Mouse (Mus musculus): ENCODE results near the gene Vmn2r90. TPM values are rescaled to one million over a fixed set of nuclear protein-coding genes. Genes with fewer than 3 reads are reported as not detected.
"Not testable (repeated sequence)": the region's sequence is repeated elsewhere in the genome, so short reads cannot be mapped to it uniquely, and the experiment has no call there.

Vmn2r90 gene
- not detected in 2 replicates for polyA plus RNA-seq (2012; ENCODE audit: insufficient read depth, low replicate concordance)

DNA sequence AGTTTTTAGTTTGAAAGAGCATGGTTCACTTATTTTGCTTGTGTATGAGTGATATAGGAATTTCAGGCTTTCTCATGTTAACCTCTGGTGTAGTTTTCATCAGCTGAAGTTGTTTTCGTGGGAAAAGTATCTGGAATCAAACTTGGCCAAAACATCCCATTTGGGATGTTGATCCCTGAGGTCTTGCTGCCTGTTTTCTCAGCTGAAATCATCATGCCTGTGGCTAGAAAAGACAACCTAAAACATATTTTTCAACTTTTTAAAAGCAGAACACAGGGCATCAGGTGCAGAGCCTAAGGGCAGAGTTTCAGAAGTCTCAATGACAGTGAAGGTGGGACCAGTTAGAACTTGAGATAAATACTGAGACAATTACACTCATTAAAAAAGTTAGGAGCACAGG lies at the start of gene Vmn2r90:
Gene Vmn2r90, plus strand, starts transcription at position 301 of the 400 bp plus-strand sequence.
- no peaks in the 10 kb centered on the region for H3K4me1 ChIP-seq
- TF ChIP-seq FLI1 (IDR thresholded peaks at IDR 0.05; ENCODE audit: low read length) (no peak), GATA1 (IDR thresholded peaks at IDR 0.05; ENCODE audit: borderline replicate concordance, low read length) (no peak)
- no peaks in the 10 kb centered on the region for H3K27me3 ChIP-seq (replicated peaks)

DNA sequence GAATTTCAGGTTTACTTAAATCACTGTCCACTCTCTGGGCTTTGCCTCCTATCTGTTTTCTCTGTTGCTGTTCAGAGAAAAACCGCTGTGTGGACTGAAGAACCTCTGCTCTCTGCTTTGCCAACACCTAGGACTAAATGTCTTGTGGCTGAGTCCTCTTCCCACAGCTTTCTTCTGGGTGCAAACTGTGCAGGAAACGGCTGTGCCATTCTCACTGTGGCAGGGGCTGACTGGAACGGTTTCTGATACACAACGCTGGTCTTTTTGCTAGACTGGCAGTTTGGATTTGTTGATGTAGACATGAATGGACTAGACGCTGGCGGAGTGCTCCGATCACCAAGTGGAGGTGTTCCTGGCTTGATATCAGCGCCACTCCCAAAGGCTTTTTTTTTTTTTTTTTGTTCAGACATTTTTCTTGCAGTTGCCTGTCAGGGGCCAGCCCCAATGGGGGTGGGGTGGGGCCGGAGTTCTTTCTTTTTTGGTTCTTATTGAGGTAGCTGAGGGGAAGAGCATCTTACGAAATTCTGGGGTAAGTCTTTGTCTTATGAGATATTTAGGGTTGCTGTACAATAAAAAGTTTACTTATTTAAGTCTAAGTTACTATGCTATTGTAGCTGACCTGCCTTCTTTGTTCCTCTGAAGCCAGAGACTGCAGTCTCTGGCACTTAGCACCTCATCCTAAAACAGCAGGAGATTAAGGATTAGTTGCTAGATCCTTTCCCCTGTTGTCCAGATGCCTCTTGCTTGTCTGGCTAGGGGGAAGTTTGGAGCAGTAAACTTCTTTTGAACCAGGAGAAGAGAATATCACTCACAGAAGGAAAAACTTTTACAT lies 48.3 kb upstream of the Vmn2r90 start:
- peak overlapping the region; percentile 72 for H3K4me3 ChIP-seq (replicated peaks)
- TF ChIP-seq FLI1 (IDR thresholded peaks at IDR 0.05; ENCODE audit: low read length) (no peak), GATA1 (IDR thresholded peaks at IDR 0.05; ENCODE audit: borderline replicate concordance, low read length) (no peak)
- no peaks in the 10 kb centered on the region for H3K36me3 ChIP-seq (replicated peaks; ENCODE audit: low read length)
- peaks cover 12% of the 10 kb centered on the region for H3K4me1 ChIP-seq
- peaks cover 6% of the 10 kb centered on the region for H3K9me3 ChIP-seq
- H3K27me3 ChIP-seq (replicated peaks): no peaks in the 10 kb centered on the region

More for the DNA sequence above, at the start of gene Vmn2r90:
- 0 out of 2 replicates have a peak, but pooled peaks cover 2% of the 10 kb centered on the region for H3K9me3 ChIP-seq
- H3K36me3 ChIP-seq (replicated peaks; ENCODE audit: low read length): no peaks in the 10 kb centered on the region
- no peak within 1 kb of the TSS for H3K4me3 ChIP-seq (replicated peaks)

DNA sequence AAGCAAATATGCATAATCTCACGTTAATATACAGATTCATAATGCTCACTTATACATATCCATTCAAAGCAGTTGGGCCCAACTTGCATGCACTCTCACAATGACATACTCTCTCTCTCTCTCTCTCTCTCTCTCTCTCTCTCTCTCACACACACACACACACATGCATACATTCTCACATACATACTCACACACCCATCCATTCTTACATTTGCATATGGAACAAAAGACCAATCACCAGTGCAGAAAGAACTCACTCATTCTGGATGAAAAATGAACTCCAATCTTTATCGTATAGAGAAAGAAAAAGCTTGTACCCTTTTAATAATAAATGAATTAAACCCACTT lies 47.7 kb upstream of the Vmn2r90 start:
- no peak overlapping the region for H3K4me3 ChIP-seq (replicated peaks)
- H3K36me3 ChIP-seq (replicated peaks; ENCODE audit: low read length): no peaks in the 10 kb centered on the region
- H3K9me3 ChIP-seq: peaks cover 6% of the 10 kb centered on the region
- no peak for TF ChIP-seq FLI1 (IDR thresholded peaks at IDR 0.05; ENCODE audit: low read length)
- TF ChIP-seq GATA1 (IDR thresholded peaks at IDR 0.05; ENCODE audit: borderline replicate concordance, low read length): no peak
- H3K27me3 ChIP-seq (replicated peaks): no peaks in the 10 kb centered on the region
- peaks cover 12% of the 10 kb centered on the region for H3K4me1 ChIP-seq

DNA sequence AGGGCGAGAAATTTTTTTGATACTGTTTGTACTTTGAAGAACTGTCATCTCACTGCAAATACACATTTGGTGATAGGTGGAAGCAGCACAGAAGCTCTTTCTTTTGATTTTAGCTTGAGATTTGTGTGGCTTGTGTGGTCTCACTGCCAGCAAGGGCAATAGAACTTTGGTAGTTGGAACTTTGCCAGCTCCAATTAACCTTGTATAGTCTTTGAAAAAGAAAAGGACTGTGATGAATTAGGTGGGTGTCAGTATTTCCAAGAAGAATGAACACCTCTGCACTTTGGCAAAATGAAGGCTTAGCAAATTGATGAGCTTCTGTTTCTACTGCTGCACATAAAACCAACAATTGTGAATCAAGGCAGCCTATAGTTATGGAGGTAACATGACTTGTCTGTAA lies 24.8 kb upstream of the Vmn2r90 start:
- TF ChIP-seq FLI1 (IDR thresholded peaks at IDR 0.05; ENCODE audit: low read length) (no peak), GATA1 (IDR thresholded peaks at IDR 0.05; ENCODE audit: borderline replicate concordance, low read length) (no peak)
- Histone ChIP-seq H3K9me3 (no peaks in the 10 kb centered on the region), H3K27me3 (replicated peaks) (no peaks in the 10 kb centered on the region), H3K4me3 (replicated peaks) (no peak overlapping the region), H3K36me3 (replicated peaks; ENCODE audit: low read length) (no peaks in the 10 kb centered on the region), H3K4me1 (no peaks in the 10 kb centered on the region)

DNA sequence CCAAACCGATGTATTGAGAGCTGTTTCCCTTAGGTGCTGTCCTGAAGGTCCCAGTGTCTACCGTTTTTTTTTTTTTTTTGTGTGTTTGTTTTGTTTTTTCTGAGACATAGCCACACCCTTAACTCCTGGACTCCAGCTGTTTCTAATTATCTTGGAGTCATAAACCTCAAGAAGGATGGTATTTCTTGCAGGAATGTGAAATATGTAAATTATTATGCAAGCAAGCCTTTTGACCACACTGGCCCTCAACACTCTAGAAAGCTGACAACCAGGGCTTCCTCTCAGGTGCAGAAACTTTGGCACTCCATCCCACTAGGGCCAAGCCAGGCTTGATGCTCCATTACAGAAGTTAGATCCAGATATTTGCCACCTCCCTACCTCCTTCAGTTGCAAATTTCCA lies 12.9 kb upstream of the Vmn2r90 start:
- Histone ChIP-seq H3K9me3 (no peaks in the 10 kb centered on the region), H3K36me3 (replicated peaks; ENCODE audit: low read length) (no peaks in the 10 kb centered on the region), H3K27me3 (replicated peaks) (no peaks in the 10 kb centered on the region), H3K4me3 (replicated peaks) (no peak overlapping the region), H3K4me1 (no peaks in the 10 kb centered on the region)
- TF ChIP-seq GATA1 (IDR thresholded peaks at IDR 0.05; ENCODE audit: borderline replicate concordance, low read length) (no peak), FLI1 (IDR thresholded peaks at IDR 0.05; ENCODE audit: low read length) (no peak)

DNA sequence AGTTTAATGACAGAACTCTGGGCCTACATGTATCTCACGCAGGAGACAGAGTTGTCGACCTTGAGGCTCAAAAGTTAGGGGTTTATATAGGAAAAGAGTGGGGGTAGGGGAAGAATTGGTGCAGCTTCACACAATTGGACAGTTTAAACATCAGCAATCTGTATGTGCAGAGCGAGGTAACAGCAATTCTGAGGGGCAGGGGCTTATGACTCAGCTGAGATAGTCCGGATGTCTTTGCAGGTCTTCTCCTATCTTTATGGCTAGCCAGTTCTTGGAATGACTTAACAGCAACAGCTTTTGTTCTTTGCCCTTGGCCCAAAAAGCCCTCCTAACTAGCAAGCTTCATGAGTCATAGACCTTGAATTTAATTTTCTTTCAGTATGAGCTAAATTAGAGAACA lies 28.8 kb downstream of the Vmn2r90 start:
- H3K4me3 ChIP-seq (replicated peaks); H3K9me3 ChIP-seq; H3K27me3 ChIP-seq (replicated peaks); H3K36me3 ChIP-seq (replicated peaks; ENCODE audit: low read length); H3K4me1 ChIP-seq: not testable (repeated sequence)

DNA sequence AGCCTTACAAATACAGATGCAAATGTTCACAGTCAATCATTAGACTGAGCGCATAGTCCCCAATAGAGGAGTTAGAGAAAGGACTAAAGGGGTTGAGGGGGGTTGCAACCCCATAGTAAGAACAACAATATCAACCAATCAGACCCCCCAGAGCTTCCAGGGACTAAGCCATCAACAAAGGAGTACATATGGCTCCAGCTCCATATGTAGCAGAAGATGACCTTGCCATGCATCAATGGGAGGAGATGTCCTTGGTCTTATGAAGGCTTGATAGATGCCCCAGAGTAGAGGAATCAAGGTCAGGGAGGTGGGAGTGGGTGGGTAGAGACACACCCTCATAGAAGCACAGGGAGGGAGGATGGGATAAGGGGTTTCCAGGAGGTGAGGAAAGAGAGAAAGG lies 35.1 kb downstream of the Vmn2r90 start:
- TF ChIP-seq GATA1 (IDR thresholded peaks at IDR 0.05; ENCODE audit: borderline replicate concordance, low read length) (no peak), FLI1 (IDR thresholded peaks at IDR 0.05; ENCODE audit: low read length) (no peak)
- Histone ChIP-seq H3K4me1 (no peaks in the 10 kb centered on the region), H3K36me3 (replicated peaks; ENCODE audit: low read length) (no peaks in the 10 kb centered on the region), H3K4me3 (replicated peaks) (no peak overlapping the region), H3K27me3 (replicated peaks) (no peaks in the 10 kb centered on the region), H3K9me3 (peaks cover 14% of the 10 kb centered on the region)

DNA sequence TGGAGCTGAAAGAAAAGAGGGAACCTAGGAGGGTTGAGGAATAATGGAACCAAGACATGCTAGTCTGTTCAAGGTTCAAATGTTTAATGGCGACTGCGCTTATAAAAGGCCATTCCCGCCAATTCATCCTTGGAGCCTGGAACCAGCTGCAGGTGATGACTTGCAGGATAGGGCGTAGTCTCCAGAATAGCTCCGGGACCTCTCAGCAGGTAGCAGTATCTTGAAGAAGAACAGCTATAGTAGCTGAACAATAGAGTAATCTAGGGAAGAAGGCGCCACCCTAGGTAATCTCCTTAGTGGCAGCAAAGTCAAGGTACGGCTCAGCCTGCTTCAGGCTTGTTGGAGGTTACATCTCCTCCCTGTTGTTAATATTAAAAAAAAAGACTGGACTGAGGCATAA lies 35.8 kb downstream of the Vmn2r90 start:
- H3K4me3 ChIP-seq (replicated peaks); H3K36me3 ChIP-seq (replicated peaks; ENCODE audit: low read length); H3K4me1 ChIP-seq; H3K27me3 ChIP-seq (replicated peaks): not testable (repeated sequence)
- H3K9me3 ChIP-seq: peaks cover 14% of the 10 kb centered on the region

DNA sequence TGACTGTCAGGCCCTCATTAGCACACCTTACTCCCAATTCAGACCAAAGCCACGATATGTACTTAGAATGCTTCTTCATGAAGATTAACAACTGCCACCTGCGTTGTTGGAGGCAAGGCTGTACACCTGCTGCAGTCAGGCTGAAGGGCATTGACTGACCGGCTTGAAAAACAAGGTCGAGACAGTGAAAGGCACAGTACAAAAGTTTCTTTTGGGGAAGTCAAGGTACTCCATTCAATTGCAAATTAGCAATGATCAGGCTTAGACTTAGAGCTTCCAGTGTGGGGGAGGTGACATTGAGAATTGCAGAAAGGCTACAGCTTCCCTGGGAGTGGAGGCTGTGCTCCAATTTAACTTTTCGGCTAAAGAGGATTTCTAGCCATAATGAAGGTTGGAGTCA lies 36.4 kb downstream of the Vmn2r90 start:
- H3K4me3 ChIP-seq (replicated peaks); H3K36me3 ChIP-seq (replicated peaks; ENCODE audit: low read length); H3K4me1 ChIP-seq; H3K27me3 ChIP-seq (replicated peaks): not testable (repeated sequence)
- peaks cover 14% of the 10 kb centered on the region for H3K9me3 ChIP-seq

DNA sequence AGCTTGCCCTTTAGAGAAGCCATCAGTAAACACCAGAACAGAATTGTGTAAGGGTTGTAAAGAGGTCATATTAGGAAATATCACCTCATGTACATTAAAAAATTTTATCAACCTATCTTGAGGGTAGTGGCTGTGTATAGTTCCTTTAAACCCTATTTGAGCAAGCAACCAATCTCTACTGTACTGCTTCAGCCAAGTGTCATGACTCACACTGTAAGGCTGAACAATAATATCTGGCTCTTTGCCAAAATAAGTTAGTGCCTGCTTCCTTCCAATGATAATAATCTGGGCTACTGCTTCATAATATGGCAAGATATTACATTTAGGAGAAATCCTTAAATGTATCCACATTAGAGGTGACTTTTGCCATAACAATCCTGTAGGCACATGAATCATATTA lies 38.0 kb downstream of the Vmn2r90 start:
- H3K27me3 ChIP-seq (replicated peaks); H3K36me3 ChIP-seq (replicated peaks; ENCODE audit: low read length); H3K4me1 ChIP-seq; H3K4me3 ChIP-seq (replicated peaks): not testable (repeated sequence)
- peaks cover 14% of the 10 kb centered on the region for H3K9me3 ChIP-seq

DNA sequence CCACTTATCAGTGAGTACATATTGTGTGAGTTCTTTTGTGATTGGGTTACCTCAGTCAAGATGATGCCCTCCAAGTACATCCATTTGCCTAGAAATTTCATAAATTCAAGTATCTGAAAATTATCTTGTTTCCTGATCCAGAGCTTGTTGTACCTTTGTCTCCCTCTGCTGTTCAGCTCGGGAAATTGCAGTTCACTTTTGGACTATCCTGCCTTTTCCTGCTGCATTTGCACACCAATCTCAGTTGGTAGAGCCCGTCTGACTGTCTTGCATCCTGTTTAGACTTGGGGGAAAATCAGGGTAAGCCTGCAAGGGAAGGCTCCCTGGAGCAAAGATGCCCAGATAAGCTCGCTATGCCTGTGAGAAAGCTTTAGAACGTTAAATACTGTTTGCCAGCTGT lies 45.8 kb downstream of the Vmn2r90 start:
- H3K4me3 ChIP-seq (replicated peaks); H3K4me1 ChIP-seq; H3K36me3 ChIP-seq (replicated peaks; ENCODE audit: low read length); H3K9me3 ChIP-seq; H3K27me3 ChIP-seq (replicated peaks): not testable (repeated sequence)

Data from megakaryocyte, embryonic 14.5 days (primary cell).